Mouse (Mus musculus): ENCODE measurements at regions not wholly inside any gene's neighbourhood (a gene's known extent, or its start where the extent isn't known, plus 50 kb on each side); places are given as distances from the start of the nearest gene placed in this dataset.

DNA sequence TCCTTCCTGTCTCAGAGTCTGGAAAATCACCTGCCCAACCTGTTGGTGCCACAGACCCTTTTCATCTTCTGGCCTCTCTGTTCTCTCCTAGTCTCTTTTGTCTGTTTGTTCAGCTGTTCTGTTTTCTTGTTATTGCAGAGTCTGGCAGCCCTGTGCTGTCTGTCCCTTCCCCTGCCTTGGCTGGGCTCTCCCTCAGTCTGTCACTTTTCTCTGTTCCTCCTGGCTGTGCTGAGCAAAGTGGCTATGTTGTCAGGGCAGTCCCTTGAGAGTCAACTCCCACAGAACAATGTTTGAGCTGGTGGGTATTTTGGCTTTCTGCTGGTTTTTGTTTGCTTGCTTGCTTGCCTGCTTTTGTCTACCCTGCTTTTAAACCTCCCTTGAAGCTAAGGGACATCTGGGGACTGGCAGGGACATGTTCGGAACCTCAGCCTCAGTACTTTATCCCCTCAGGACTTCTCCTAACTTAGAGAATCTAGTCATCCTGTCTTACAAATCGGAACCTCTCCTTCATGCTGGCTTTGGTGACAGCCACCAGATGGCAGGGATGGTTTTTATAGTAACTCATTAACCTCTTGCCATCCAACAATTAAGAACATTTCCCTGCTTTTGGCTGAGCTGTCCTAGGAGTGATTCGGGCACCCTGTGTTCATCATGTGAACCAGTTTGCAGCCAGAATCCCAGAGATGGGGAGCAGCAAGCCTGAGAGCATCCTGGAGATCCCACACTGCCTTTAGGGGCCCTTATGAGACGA lies 174.1 kb downstream of the Uaca start:
- Histone ChIP-seq H3K36me3 (no peaks in the 10 kb centered on the region), H3K4me3 (no peak overlapping the region), H3K9ac (no peak overlapping the region), H3K4me1 (0 out of 2 replicates have a peak, but pooled peaks cover 3% of the 10 kb centered on the region), H3K9me3 (no peaks in the 10 kb centered on the region), H3K27me3 (no peaks in the 10 kb centered on the region), H3K4me2 (no peak overlapping the region), H3K27ac (no peak overlapping the region)
- no peak for ATAC-seq (ENCODE audit: insufficient number of reproducible peaks, low FRiP score, low TSS enrichment, low read depth)
- 33% methylated on average over 4 of the region's 4 CpGs for WGBS

GRCm38 (mm10) chr9:60972201-60972910 lies 178.0 kb downstream of the Uaca start:
- no peaks in the 10 kb centered on the region for H3K36me3 ChIP-seq
- H3K4me2 ChIP-seq: no peak overlapping the region
- WGBS: 70% methylated on average over 9 of the region's 9 CpGs
- H3K9me3 ChIP-seq: no peaks in the 10 kb centered on the region
- no peaks in the 10 kb centered on the region for H3K27me3 ChIP-seq
- H3K9ac ChIP-seq: no peak overlapping the region
- no peak overlapping the region for H3K4me3 ChIP-seq
- H3K4me1 ChIP-seq: 0 out of 2 replicates have a peak, but pooled peaks cover 3% of the 10 kb centered on the region
- ATAC-seq (ENCODE audit: insufficient number of reproducible peaks, low FRiP score, low TSS enrichment, low read depth): no peak
- H3K27ac ChIP-seq: no peak overlapping the region

DNA sequence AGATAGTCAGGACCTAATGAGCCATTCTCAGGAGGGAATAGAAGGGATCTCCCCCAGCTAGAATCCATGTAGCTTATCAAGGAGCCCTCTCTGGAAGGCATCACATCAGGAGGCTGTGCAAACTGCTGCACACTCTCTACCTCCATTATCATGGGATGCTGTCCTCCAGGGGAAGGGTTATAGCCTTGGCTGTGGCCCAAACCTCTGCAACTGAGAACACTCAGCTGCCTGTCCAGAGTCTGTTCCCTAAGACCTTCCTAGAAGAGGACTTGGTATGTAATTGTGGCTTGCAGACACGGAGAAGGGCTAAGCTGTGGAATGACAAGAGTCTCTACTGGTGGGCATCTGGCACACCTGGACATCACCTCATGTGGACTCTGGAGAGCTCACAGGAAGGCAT lies 180.2 kb downstream of the Uaca start:
- 70% methylated on average over 1 of the region's 1 CpGs for WGBS
- no peak overlapping the region for H3K9ac ChIP-seq
- no peaks in the 10 kb centered on the region for H3K27me3 ChIP-seq
- H3K27ac ChIP-seq: no peak overlapping the region
- 0 out of 2 replicates have a peak, but pooled peaks cover 3% of the 10 kb centered on the region for H3K4me1 ChIP-seq
- ATAC-seq (ENCODE audit: insufficient number of reproducible peaks, low FRiP score, low TSS enrichment, low read depth): no peak
- no peaks in the 10 kb centered on the region for H3K9me3 ChIP-seq
- no peak overlapping the region for H3K4me2 ChIP-seq
- H3K36me3 ChIP-seq: no peaks in the 10 kb centered on the region
- no peak overlapping the region for H3K4me3 ChIP-seq

DNA sequence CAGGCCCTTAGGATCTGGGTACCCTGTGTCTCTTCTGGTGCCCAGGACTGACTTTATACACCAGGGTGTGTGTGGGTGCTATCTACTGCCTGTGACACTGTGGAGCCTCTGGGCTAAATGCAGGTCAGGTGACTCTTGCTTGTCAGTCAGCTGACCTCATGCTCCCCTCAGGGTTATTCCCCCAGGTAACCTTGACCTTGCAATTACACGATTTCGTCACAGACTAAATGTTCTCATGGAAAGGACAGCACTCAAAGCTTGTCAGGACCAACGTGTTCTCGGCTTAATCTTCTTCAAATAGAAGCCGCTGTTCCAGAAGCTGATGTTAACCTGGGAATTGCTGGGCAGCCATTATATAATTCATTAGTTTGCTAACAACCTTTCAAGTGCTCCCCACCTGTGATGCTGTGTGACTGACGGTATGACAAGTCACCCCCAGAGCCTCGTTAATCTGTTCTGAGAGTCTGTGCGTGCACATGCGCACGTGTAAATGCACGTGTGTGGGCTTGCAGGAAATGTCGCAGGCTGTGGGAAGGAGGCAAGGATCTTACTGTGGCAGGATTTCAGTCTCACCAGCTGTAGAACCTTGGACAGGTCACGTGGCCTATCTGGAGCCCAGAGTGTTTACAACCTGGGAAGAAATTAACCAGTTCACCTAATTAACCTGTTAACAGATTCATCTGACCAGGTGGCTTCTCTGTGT lies 188.2 kb downstream of the Uaca start:
- ATAC-seq (ENCODE audit: insufficient number of reproducible peaks, low FRiP score, low TSS enrichment, low read depth): no peak

DNA sequence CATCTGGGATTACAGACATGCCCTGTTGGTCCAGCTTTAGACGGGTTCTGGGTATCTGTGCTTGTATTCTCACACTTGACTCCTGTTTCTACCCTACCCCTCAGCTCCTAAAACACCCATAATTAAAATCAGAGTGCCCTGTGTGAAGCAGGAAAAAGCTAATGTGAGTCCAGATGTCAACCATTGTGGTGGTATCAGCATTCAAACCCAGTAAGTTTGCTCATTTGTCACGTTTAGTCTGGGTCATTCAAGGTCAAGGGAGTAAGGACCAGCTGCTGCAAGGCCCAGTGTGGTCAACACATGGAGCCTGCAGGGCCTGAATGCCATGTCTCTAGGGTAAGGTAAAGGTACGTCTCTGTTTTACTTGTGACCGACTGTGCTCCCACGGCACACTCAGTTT lies 188.9 kb downstream of the Uaca start:
- Histone ChIP-seq H3K4me1 (peaks cover 8% of the 10 kb centered on the region), H3K4me2 (no peak overlapping the region), H3K9ac (no peak overlapping the region), H3K27me3 (peaks cover 13% of the 10 kb centered on the region; the same call in 1 of the 2 replicates), H3K27ac (no peak overlapping the region), H3K36me3 (no peaks in the 10 kb centered on the region), H3K9me3 (no peaks in the 10 kb centered on the region), H3K4me3 (no peak overlapping the region)
- WGBS: 25% methylated on average over 5 of the region's 5 CpGs
- no peak for ATAC-seq (ENCODE audit: insufficient number of reproducible peaks, low FRiP score, low TSS enrichment, low read depth)

More for the DNA sequence above, 188.2 kb downstream of the Uaca start:
- Histone ChIP-seq H3K27ac (no peak overlapping the region), H3K4me2 (no peak overlapping the region), H3K36me3 (no peaks in the 10 kb centered on the region), H3K9me3 (no peaks in the 10 kb centered on the region), H3K4me3 (no peak overlapping the region), H3K9ac (no peak overlapping the region), H3K4me1 (peaks cover 8% of the 10 kb centered on the region), H3K27me3 (peaks cover 13% of the 10 kb centered on the region; the same call in 1 of the 2 replicates)
- 22% methylated on average over 13 of the region's 13 CpGs for whole genome bisulfite sequencing

DNA sequence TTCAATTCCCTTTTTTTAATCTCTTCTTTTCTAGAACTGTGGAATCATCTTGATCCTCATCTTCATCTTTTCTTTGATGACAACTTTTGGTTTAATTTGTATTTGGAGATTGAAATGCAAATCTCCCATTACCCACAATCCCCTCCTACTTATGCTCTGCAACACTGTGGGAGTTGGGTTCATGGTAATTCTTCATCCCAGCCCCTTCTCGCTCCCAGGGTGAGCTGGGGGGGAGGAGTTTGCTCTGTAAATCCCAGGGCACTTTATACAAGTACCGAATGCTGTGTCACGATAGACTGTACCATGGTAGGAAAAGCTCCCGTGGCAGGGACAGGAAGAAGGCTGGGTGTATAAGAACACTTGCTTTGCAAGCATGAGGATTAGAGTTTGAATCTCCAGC lies 193.8 kb downstream of the Uaca start:
- 0 out of 2 replicates have a peak, but pooled peaks cover 4% of the 10 kb centered on the region for H3K27me3 ChIP-seq
- H3K4me2 ChIP-seq: no peak overlapping the region
- no peak overlapping the region for H3K4me3 ChIP-seq
- WGBS: 55% methylated on average over 4 of the region's 4 CpGs
- H3K4me1 ChIP-seq: peaks cover 8% of the 10 kb centered on the region; the same call in 1 of the 2 replicates
- H3K36me3 ChIP-seq: no peaks in the 10 kb centered on the region
- H3K9ac ChIP-seq: no peak overlapping the region
- no peak for ATAC-seq (ENCODE audit: insufficient number of reproducible peaks, low FRiP score, low TSS enrichment, low read depth)
- no peak overlapping the region for H3K27ac ChIP-seq
- H3K9me3 ChIP-seq: no peaks in the 10 kb centered on the region

- no peak overlapping the region for H3K27ac ChIP-seq
- H3K4me3 ChIP-seq: no peak overlapping the region
- H3K27me3 ChIP-seq: no peaks in the 10 kb centered on the region
- H3K4me1 ChIP-seq: 0 out of 2 replicates have a peak, but pooled peaks cover 8% of the 10 kb centered on the region
- H3K9me3 ChIP-seq: no peaks in the 10 kb centered on the region
- H3K9ac ChIP-seq: no peak overlapping the region
- WGBS: 34% methylated on average over 13 of the region's 13 CpGs
- H3K36me3 ChIP-seq: no peaks in the 10 kb centered on the region
- no peak for ATAC-seq (ENCODE audit: insufficient number of reproducible peaks, low FRiP score, low TSS enrichment, low read depth)
- H3K4me2 ChIP-seq: no peak overlapping the region
Observed at GRCm38 (mm10) chr9:60989670-60990391, 195.5 kb downstream of the Uaca start.

- no peak overlapping the region for H3K4me3 ChIP-seq
- ATAC-seq (ENCODE audit: insufficient number of reproducible peaks, low FRiP score, low TSS enrichment, low read depth): no peak
Observed at GRCm38 (mm10) chr9:60991509-60991908, 197.2 kb downstream of the Uaca start.

DNA sequence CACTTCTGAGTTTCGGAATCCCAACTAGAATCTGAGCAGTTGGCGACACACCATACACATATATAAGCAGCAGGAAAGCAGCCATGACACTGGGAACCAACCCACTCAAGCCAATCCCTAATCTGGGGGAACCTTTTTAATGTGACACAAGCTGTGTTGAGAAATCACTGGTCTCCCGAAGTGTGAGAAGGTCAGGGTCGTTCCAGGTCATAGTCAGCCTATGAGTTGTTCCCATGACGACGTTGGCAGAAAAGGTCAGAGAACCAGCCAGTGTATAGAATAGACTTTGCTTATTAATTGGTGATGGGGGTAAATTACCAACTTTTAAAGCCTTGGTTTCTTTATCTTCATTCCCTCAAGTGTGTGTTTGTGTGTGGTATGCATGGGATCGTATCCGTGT lies 199.3 kb downstream of the Uaca start:
- no peak overlapping the region for H3K4me2 ChIP-seq
- H3K36me3 ChIP-seq: no peaks in the 10 kb centered on the region
- ATAC-seq (ENCODE audit: insufficient number of reproducible peaks, low FRiP score, low TSS enrichment, low read depth): no peak
- H3K4me3 ChIP-seq: no peak overlapping the region
- H3K27me3 ChIP-seq: no peaks in the 10 kb centered on the region; the same call in 1 of the 2 replicates
- H3K9me3 ChIP-seq: no peaks in the 10 kb centered on the region
- no peak overlapping the region for H3K9ac ChIP-seq
- peaks cover 11% of the 10 kb centered on the region; the same call in 1 of the 2 replicates for H3K4me1 ChIP-seq
- WGBS: 81% methylated on average over 8 of the region's 8 CpGs
- H3K27ac ChIP-seq: no peak overlapping the region

More at GRCm38 (mm10) chr9:60991509-60991908, 197.2 kb downstream of the Uaca start:
- Histone ChIP-seq H3K27me3 (no peaks in the 10 kb centered on the region), H3K9me3 (no peaks in the 10 kb centered on the region), H3K27ac (no peak overlapping the region), H3K4me2 (no peak overlapping the region), H3K4me1 (peaks cover 11% of the 10 kb centered on the region; the same call in 1 of the 2 replicates), H3K9ac (no peak overlapping the region), H3K36me3 (no peaks in the 10 kb centered on the region)
- 74% methylated on average over 5 of the region's 5 CpGs for WGBS

- no peak overlapping the region for H3K9ac ChIP-seq
- no peak overlapping the region for H3K27ac ChIP-seq
- H3K4me3 ChIP-seq: no peak overlapping the region
- no peak for ATAC-seq (ENCODE audit: insufficient number of reproducible peaks, low FRiP score, low TSS enrichment, low read depth)
- H3K36me3 ChIP-seq: no peaks in the 10 kb centered on the region
- H3K27me3 ChIP-seq: peaks cover 4% of the 10 kb centered on the region; the same call in 1 of the 2 replicates
- no peak overlapping the region for H3K4me2 ChIP-seq
- H3K4me1 ChIP-seq: peaks cover 5% of the 10 kb centered on the region; the same call in 1 of the 2 replicates
- WGBS: 58% methylated on average over 6 of the region's 6 CpGs
- H3K9me3 ChIP-seq: no peaks in the 10 kb centered on the region
Observed at GRCm38 (mm10) chr9:60995096-60995495, 200.8 kb downstream of the Uaca start.

GRCm38 (mm10) chr9:60998086-60998785 lies 203.9 kb downstream of the Uaca start:
- no peaks in the 10 kb centered on the region for H3K9me3 ChIP-seq
- ATAC-seq (ENCODE audit: insufficient number of reproducible peaks, low FRiP score, low TSS enrichment, low read depth): no peak
- no peak overlapping the region for H3K4me3 ChIP-seq
- H3K9ac ChIP-seq: no peak overlapping the region
- peaks cover 17% of the 10 kb centered on the region for H3K4me1 ChIP-seq
- H3K36me3 ChIP-seq: no peaks in the 10 kb centered on the region
- no peak overlapping the region for H3K27ac ChIP-seq
- no peak overlapping the region for H3K4me2 ChIP-seq
- WGBS: 68% methylated on average over 3 of the region's 3 CpGs
- peaks cover 4% of the 10 kb centered on the region; the same call in 1 of the 2 replicates for H3K27me3 ChIP-seq
